Comparison of ENCODE assay signal across 14 mouse cellular contexts in the genomic region with DNA sequence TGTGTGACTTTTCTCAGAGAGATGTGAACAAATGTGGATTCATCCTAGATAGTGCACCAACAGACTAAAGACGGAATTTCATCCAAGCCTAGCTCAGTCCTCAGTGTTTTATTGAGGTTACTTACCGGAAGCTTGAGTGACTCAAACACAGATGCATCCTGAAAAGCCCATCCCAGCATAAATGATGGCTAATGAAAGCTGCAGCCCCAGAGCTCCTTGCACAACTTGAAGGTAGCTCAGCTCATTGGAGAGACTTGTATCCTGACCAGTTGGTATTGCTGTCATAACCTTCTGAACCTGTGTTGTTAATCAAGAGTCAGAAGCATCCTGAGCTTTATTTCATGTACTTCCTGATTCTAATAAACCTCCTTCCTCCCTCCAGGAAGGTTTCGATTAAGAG.
"Had no signal": no experiment of that assay in that cellular context is flagged by ENCODE, and none has a peak within 500 bp of the region (broad histone marks: within the 10 kb centered on the region; RNA-seq: fewer than 3 reads in every experiment).

No protein-coding gene starts in this region.

- H3K27ac ChIP-seq: limb, embryonic 12.5 days; liver, embryonic 13.5 days; midbrain, embryonic 15.5 days; neural tube, embryonic 13.5 days; stomach, embryonic 15.5 days had no signal

- H3K4me2 ChIP-seq: limb, embryonic 12.5 days; liver, embryonic 13.5 days; midbrain, embryonic 11.5 days; midbrain, embryonic 15.5 days; neural tube, embryonic 13.5 days; stomach, embryonic 15.5 days had no signal

- H3K4me3 ChIP-seq: limb, embryonic 12.5 days; liver, embryonic 13.5 days; midbrain, embryonic 15.5 days; neural tube, embryonic 13.5 days; stomach, embryonic 15.5 days had no signal

- H3K9me3 ChIP-seq: limb, embryonic 12.5 days; liver, embryonic 13.5 days; midbrain, embryonic 15.5 days; neural tube, embryonic 13.5 days; stomach, embryonic 15.5 days had no signal

- H3K36me3 ChIP-seq: limb, embryonic 12.5 days; liver, embryonic 13.5 days; midbrain, embryonic 15.5 days; neural tube, embryonic 13.5 days; stomach, embryonic 15.5 days had no signal

- ATAC-seq: intestine, embryonic 16.5 days; liver, postnatal 0 days; midbrain, embryonic 15.5 days had no signal

- H3K4me1 ChIP-seq: limb, embryonic 12.5 days; liver, embryonic 13.5 days; midbrain, embryonic 15.5 days; neural tube, embryonic 13.5 days; stomach, embryonic 15.5 days had no signal

- H3K9ac ChIP-seq: limb, embryonic 12.5 days; liver, embryonic 13.5 days; liver, postnatal 0 days; midbrain, embryonic 15.5 days; neural tube, embryonic 13.5 days; stomach, embryonic 15.5 days had no signal

- DNase-seq: kidney, adult 2 months; layer of hippocampus, adult 9-11 months; liver; liver, embryonic 13.5 days; liver, postnatal 0 days; right cerebral cortex, postnatal 14 days; thymus, adult 2 months; thymus, postnatal 25 days had no signal

- H3K27me3 ChIP-seq: limb, embryonic 12.5 days; liver, embryonic 13.5 days; midbrain, embryonic 15.5 days; neural tube, embryonic 13.5 days; stomach, embryonic 15.5 days had no signal
